Mouse (Mus musculus) midbrain, embryonic 14.5 days (tissue): ENCODE measurements around the gene Sephs2. TPM values are rescaled to one million over a fixed set of nuclear protein-coding genes. Genes with fewer than 3 reads are reported as not detected.

Experiments
- ATAC-seq: fragments of 200-750 bp; cut with Nextera tagmentation; 2 replicates; pipeline ENCODE4 v1.8.0; 2017; ENCODE audit warnings: moderate number of reproducible peaks, moderate library complexity; ENCODE audit not compliant: low FRiP score, low TSS enrichment
- DNase-seq: peaks from one replicate; pipeline ENCODE4 v3.0.0-alpha.2; 2015
- H3K27ac ChIP-seq: fragments of 300-500 bp; sonication (generic); replicated peaks from 2 replicates; pipeline ENCODE4 v1.5.1; 2014; ENCODE audit warnings: mild to moderate bottlenecking, low read depth, low read length, moderate library complexity
- H3K27me3 ChIP-seq: fragments of 300-500 bp; sonication (generic); 2 replicates; pipeline ENCODE4 v1.6.1; 2014; ENCODE audit warnings: low read length, control low read depth, mixed read lengths; ENCODE audit not compliant: control insufficient read depth, insufficient read depth
- H3K36me3 ChIP-seq: fragments of 300-500 bp; sonication (generic); 2 replicates; pipeline ENCODE4 v1.6.1; 2014; ENCODE audit warnings: low read length, control low read depth; ENCODE audit not compliant: control insufficient read depth, insufficient read depth
- H3K4me1 ChIP-seq: fragments of 300-500 bp; sonication (generic); 2 replicates; pipeline ENCODE4 v1.6.1; 2014; ENCODE audit warnings: mild to moderate bottlenecking, antibody characterized with exemption, low read length, control low read depth; ENCODE audit not compliant: control insufficient read depth, insufficient read depth
- H3K4me2 ChIP-seq: fragments of 300-500 bp; sonication (generic); 2 replicates; pipeline ENCODE4 v1.6.1; 2014; ENCODE audit warnings: mild to moderate bottlenecking, low read length, moderate library complexity
- H3K4me3 ChIP-seq: fragments of 300-500 bp; sonication (generic); replicated peaks from 2 replicates; pipeline ENCODE4 v1.5.1; 2014; ENCODE audit warnings: low read depth, low read length
- H3K9ac ChIP-seq: fragments of 300-500 bp; sonication (generic); replicated peaks from 2 replicates; pipeline ENCODE4 v1.6.1; 2014; ENCODE audit warnings: mild to moderate bottlenecking, low read length, moderate library complexity
- H3K9me3 ChIP-seq: fragments of 300-500 bp; sonication (generic); 2 replicates; pipeline ENCODE4 v1.6.1; 2016; ENCODE audit warnings: low read length, control low read depth, mixed read lengths; ENCODE audit not compliant: control insufficient read depth
- WGBS: fragments of 180-500 bp; shearing (Covaris S2); extraction: QIAGEN DNeasy Blood & Tissue Kit; methylation state at CpG from one replicate; pipeline ENCODE4 v1.1.7; 2014; 5-methylcytosine and 5-hydroxymethylcytosine counted together
- polyA plus RNA-seq: library from polyadenylated mRNA; unstranded; fragments of >200 nt; fragmentation: Nextera tagmentation; extraction: Ambion mirVana; gene quantifications from 2 replicates; pipeline ENCODE4 v1.2.1, GENCODE M21; 2014

The Sephs2 gene
- polyA plus RNA-seq, 1 experiment from 2014 or later: 78.4 TPM

GRCm38 (mm10) chr7:127278311-127278710, 4.5 kb upstream of the Sephs2 start:
- no peaks in the 10 kb centered on the region for H3K36me3 ChIP-seq
- no peak overlapping the region for H3K9ac ChIP-seq
- DNase-seq (peak; percentile 61), ATAC-seq (no peak)
- no peak overlapping the region for H3K27ac ChIP-seq
- H3K27me3 ChIP-seq: no peaks in the 10 kb centered on the region
- H3K4me2 ChIP-seq: no peak overlapping the region
- H3K4me1 ChIP-seq: no peaks in the 10 kb centered on the region; the same call in 1 of the 2 replicates
- H3K9me3 ChIP-seq: no peaks in the 10 kb centered on the region
- 15% methylated on average over 8 of the region's 8 CpGs for WGBS
- no peak overlapping the region for H3K4me3 ChIP-seq

- H3K4me2 ChIP-seq: no peak overlapping the region
- peaks cover 11% of the 10 kb centered on the region for H3K4me1 ChIP-seq
- H3K9me3 ChIP-seq: no peaks in the 10 kb centered on the region
- H3K4me3 ChIP-seq: no peak overlapping the region
- peaks cover 3% of the 10 kb centered on the region for H3K36me3 ChIP-seq
- no peak for DNase-seq
- no peak for ATAC-seq
- H3K27me3 ChIP-seq: no peaks in the 10 kb centered on the region
- no peak overlapping the region for H3K9ac ChIP-seq
- 74% methylated on average over 5 of the region's 5 CpGs for WGBS
- H3K27ac ChIP-seq: no peak overlapping the region
Measured at GRCm38 (mm10) chr7:127276519-127276961, 2.7 kb upstream of the Sephs2 start.

DNA sequence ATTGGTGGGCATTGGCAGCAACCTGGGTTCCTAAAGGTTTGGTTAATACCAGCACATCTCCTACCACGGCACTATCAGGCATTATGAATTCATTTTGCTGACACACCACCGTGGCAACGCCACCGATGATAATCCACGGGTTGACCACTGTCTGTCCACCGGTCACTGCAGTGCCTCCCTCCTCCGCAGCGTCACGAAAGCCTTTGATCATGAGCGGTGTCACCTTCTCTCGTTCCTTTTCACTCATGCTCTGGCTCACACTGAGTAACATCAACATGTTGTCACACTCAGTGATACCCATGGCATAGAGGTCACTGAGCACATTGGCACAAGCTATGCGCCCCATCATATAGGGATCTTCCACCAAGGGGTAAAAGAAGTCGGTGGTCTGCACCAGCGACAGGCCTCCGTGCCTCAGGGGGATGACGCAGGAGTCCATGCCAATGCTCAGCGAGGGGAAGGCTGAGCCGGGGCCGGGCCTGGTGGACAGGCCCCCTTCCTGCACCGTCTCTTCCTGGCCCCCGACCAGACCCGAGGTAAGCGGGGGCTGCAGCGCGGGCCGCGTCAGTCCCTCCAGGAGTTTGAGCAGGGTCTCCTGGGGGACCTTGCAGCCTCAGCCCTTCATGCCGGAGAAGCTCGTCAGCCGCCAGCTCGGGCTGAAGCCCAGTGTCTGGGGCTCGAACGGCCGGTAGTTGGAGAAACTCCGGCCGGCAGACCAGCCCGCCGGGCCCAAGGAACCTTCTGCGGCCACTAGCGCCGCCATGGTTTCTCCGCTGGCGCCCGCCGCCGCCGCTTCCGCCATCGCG, 534 bp downstream of the Sephs2 start:
- peak overlapping the region; percentile 89 for H3K4me2 ChIP-seq
- DNase-seq (peak; percentile 50), ATAC-seq (peak; percentile 58; the same call in 1 of the 2 replicates)

DNA sequence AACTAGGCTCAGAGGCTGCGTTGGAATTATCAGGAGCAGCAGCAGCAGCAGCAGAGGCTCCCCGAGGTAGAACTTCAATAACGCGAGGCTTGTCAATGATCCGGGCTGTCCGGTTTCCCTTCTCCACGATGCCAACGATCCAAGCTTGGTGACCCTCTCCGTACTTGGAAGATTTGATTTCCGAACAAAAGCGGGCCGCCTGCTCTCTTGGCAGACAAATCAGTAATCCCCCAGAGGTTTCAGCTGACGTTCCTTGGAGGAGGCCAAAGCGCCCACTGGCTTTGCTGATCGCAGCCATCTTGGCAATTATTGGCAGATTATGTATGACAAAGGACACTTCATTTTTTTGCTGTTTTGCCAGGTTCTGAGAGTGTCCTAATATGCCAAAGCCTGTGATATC, 1.3 kb downstream of the Sephs2 start:
- DNase-seq: no peak
- H3K4me1 ChIP-seq: peaks cover 11% of the 10 kb centered on the region
- H3K36me3 ChIP-seq: peaks cover 18% of the 10 kb centered on the region
- H3K27me3 ChIP-seq: no peaks in the 10 kb centered on the region
- ATAC-seq: no peak
- H3K9me3 ChIP-seq: peaks cover 4% of the 10 kb centered on the region; the same call in 1 of the 2 replicates
- peak overlapping the region; percentile 89 for H3K4me2 ChIP-seq
- WGBS: 93% methylated on average over 15 of the region's 15 CpGs
- H3K9ac ChIP-seq: no peak overlapping the region
- H3K4me3 ChIP-seq: peak overlapping the region; percentile 91; the same call in 1 of the 2 replicates
- no peak overlapping the region for H3K27ac ChIP-seq

More for the DNA sequence above, 534 bp downstream of the Sephs2 start:
- no peaks in the 10 kb centered on the region for H3K27me3 ChIP-seq
- H3K9me3 ChIP-seq: peaks cover 4% of the 10 kb centered on the region; the same call in 1 of the 2 replicates
- peak overlapping the region; percentile 92 for H3K9ac ChIP-seq
- H3K27ac ChIP-seq: peak overlapping the region; percentile 88
- H3K4me3 ChIP-seq: peak overlapping the region; percentile 91
- H3K36me3 ChIP-seq: peaks cover 18% of the 10 kb centered on the region
- 15% methylated on average over 50 of the region's 50 CpGs for WGBS
- H3K4me1 ChIP-seq: peaks cover 11% of the 10 kb centered on the region

GRCm38 (mm10) chr7:127271093-127271492, 2.8 kb downstream of the Sephs2 start:
- peaks cover 18% of the 10 kb centered on the region for H3K36me3 ChIP-seq
- no peak overlapping the region for H3K27ac ChIP-seq
- WGBS: 97% methylated on average over 4 of the region's 4 CpGs
- H3K27me3 ChIP-seq: no peaks in the 10 kb centered on the region
- ATAC-seq: no peak
- no peak overlapping the region for H3K4me3 ChIP-seq
- peaks cover 4% of the 10 kb centered on the region; the same call in 1 of the 2 replicates for H3K9me3 ChIP-seq
- H3K4me2 ChIP-seq: no peak overlapping the region
- peaks cover 11% of the 10 kb centered on the region for H3K4me1 ChIP-seq
- H3K9ac ChIP-seq: no peak overlapping the region
- no peak for DNase-seq

DNA sequence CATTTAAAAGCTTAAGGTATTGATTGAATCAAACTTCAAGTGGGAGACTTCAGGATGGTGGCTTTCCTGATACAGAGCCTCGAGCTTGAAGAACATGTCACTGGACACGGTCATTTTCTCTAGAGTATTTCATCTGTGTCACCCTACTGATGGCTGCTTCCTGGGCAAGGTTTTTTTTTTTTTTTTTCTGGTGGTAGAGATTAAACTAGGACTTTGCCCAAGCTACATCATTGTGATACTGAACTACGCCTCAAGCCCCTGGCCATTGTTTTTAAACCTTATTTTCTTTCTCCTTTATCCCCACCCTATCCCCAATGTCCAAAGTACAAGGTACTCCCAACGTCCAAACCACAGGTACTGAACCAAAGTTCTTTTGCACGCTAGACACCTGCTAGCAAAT, 3.2 kb downstream of the Sephs2 start:
- Histone ChIP-seq H3K36me3 (peaks cover 18% of the 10 kb centered on the region), H3K27me3 (no peaks in the 10 kb centered on the region), H3K4me2 (no peak overlapping the region), H3K27ac (no peak overlapping the region), H3K9me3 (peaks cover 4% of the 10 kb centered on the region; the same call in 1 of the 2 replicates), H3K4me1 (peaks cover 11% of the 10 kb centered on the region), H3K9ac (no peak overlapping the region), H3K4me3 (no peak overlapping the region)
- WGBS: 97% methylated on average over 5 of the region's 5 CpGs
- ATAC-seq (no peak), DNase-seq (no peak)

GRCm38 (mm10) chr7:127270256-127270655, 3.6 kb downstream of the Sephs2 start:
- ATAC-seq (no peak), DNase-seq (no peak)
- H3K4me3 ChIP-seq: no peak overlapping the region
- 96% methylated on average over 2 of the region's 2 CpGs for WGBS
- H3K36me3 ChIP-seq: peaks cover 18% of the 10 kb centered on the region
- no peak overlapping the region for H3K9ac ChIP-seq
- H3K27ac ChIP-seq: no peak overlapping the region
- H3K4me2 ChIP-seq: no peak overlapping the region
- peaks cover 11% of the 10 kb centered on the region for H3K4me1 ChIP-seq
- no peaks in the 10 kb centered on the region for H3K27me3 ChIP-seq
- H3K9me3 ChIP-seq: peaks cover 4% of the 10 kb centered on the region; the same call in 1 of the 2 replicates

DNA sequence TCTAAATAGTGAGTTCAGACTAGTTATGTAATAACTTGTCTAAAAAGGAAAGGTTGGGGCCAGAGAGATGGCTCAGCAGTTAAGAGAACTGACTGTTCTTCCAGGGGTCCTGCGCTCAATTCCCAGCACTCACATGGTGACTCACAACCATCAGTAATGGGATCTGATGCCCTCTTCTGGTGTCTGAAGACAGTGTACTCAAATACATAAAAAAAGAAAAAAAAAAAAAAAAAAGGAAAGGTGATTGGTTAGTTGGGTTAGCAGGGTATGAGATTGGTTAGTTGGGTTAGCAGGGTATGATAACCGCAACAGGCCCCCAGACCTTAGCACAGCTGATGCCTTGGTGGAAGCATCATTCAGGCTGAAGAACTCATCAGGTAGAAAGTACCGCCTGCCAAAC, 10.3 kb downstream of the Sephs2 start:
- no peaks in the 10 kb centered on the region for H3K27me3 ChIP-seq
- H3K27ac ChIP-seq: no peak overlapping the region
- peaks cover 7% of the 10 kb centered on the region; the same call in 1 of the 2 replicates for H3K4me1 ChIP-seq
- H3K9me3 ChIP-seq: peaks cover 2% of the 10 kb centered on the region; the same call in 1 of the 2 replicates
- WGBS: 92% methylated on average over 3 of the region's 3 CpGs
- no peaks in the 10 kb centered on the region for H3K36me3 ChIP-seq
- no peak overlapping the region for H3K9ac ChIP-seq
- H3K4me3 ChIP-seq: no peak overlapping the region
- H3K4me2 ChIP-seq: no peak overlapping the region
- ATAC-seq (no peak), DNase-seq (no peak)
